Mouse (Mus musculus) spleen, adult 18-20 months (tissue): ENCODE measurements around the gene Rhobtb1.
A peak's percentile ranks its signal among the peaks of the same experiment; 100 is the strongest.

Experiments used
- DNase-seq, 2 experiments: peaks; one replicate each; pipeline ENCODE4 v3.0.0; 2022; ENCODE audit warnings: mixed read lengths in 2 of 2

Rhobtb1 gene

DNA sequence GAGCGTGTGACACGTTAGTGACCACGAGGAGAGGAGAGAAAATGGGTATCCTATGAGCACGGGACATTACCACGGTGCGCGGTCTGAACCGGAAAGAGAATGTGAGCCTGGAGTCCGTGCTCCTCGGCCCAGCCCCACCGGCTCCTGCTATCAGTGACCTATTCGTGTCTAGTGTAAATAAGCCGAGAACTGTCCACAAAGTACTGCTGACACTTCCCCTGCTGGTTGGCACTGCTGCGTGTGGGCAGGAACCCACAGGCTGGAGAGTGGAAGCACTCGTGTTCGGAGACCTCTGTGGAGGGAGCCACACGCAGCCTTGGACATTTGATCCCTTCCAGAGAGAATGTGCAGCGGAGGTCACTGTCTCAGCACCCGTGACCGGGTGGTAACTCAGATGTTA, at the start of gene Rhobtb1:
Gene Rhobtb1 (plus strand): TSS at position 390 of the 400 bp plus-strand sequence.
- DNase-seq = no peak

DNA sequence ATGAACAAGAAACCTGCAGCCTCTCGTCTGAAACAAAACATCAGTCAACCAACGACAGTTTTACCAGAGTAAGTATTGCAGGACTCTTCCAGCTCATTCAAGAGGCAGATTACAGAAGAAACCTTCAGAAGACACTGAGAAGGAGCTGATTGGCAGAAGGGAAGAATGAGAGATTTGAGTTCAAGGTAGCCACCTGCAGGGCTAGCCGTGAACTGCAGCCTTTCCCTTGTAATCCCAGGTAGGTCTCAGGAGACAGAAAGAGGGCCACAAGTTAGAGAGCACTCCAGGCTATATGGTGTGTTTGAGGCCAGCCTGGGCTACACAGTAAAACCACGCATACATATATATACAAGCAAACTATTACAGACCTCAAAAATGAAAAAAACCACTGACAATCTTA, 49.2 kb upstream of the Rhobtb1 start:
- peak in 1 of 2 experiments; percentile 7 for DNase-seq

DNA sequence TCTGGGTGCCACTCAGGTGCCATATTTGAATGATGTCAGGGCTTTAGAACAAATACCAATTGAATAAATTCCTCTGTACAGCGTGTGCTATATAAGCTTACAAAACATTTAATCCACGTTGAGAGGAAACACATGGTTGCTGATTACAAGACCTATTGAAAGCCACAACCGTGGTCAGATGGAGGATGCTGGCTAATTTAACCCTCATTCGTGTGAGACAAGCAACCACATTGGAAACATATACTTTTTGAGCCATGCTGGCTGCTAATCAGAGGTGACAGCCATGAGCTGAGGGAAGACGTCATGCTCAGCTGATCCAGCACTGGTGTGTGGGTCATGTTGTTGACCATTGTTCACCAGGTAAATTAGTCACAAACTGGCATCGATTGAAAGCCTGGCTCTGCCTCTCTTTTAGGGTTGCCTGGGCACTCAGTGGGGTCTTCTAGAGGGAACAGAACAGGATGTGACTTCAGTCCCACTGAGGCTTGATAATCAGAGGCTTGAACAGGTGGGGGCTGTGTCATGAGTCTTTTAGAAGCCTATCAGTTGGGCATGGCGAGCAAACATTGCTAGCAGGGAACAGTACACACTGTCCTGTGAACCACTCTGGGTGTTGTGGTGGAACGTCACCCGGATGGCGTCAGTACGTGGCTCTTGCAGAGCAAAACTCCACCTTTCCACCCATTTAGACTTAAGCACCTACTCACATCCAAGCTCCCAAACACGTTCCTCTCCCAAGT, 46.9 kb upstream of the Rhobtb1 start:
- DNase-seq = no peak

DNA sequence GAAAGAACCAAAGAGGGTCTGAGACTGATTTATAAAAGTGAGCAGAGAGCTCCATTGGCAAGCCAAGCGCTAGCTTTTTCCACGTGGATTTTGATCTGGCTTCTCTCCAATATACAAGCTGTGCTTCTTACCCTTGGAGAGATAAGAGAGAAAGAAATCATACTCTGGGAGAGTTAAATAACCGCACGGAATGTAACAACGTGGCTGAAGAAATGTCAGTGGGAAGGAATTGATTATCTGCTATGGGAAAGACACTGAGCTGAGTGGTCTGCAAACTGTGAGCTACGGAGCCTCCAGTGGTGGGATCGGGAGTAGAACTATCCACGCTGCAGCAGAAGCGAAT, 46.4 kb upstream of the Rhobtb1 start:
- DNase-seq = no peak

DNA sequence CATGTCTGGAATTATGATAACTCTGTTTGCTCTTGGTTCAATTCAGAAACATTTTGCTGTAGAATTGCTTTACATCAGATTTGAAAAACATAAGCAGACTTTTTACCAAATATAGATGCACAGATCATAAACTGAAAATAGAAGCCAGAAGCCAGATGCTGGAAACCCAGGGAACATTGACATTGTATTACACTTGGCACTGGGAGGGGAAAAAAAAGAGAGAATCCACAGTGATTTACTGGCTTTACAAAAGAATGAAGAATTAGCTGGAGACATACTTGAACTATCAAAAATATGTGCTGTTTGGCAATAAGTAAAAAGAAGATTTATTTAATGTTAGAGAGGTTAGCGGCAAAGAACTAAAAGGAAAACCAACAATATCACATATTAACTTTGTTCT, 44.4 kb upstream of the Rhobtb1 start:
- DNase-seq = no peak

DNA sequence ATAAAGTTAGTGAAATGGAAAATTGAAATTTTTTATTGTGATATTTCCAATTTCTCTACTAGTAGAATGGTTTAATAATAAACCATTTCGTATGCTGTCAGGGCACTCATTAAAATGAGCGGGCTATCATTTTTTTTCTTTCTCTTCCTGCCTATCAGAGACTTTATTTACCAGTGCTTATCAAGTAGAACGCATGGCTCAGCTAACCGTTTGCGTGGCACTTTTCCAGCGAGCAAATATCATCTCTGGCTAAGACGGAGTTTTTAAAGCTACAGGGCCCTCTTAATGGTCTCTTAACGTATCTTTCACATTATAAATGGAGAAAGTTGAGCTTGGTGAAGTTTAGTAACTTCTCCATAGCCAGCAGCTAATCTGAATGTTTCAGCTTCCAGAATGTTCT, 44.0 kb upstream of the Rhobtb1 start:
- no peak for DNase-seq

DNA sequence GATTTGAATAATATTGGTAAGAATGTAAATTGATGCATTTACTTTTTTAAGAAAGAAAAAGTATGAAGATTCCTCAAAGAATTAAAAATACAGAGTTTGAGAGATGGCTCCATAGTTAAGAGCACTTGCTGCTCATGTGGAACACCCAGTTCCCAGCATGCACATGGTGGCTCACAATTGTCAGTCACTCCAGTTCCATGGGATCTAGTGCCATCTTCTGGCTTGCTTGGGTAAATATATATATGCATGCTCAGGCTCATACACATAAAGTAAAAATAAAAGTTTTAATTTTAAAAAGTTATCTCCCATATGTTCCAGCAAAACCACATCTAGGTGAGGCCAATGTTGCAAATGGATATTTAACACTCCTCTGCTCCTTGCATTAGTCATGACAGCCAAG, 36.9 kb upstream of the Rhobtb1 start:
- no peak for DNase-seq

DNA sequence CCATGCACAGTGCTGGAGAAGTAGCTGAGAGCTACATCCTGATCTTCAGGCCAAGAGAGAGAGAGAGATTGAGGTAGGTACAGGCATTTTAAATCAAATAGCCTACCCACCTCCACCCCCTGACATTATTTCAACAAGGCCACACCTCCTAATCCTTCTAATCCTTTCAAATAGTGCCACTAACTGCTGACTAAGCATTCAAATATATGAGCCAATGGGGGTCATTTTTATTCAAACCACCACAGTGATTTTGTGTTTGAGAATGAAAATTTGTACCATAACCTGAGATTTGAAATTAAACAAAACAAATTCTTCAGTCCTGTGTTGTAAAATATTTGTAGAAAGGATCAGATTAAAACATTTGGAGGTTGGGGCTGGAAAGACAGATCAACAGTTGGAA, 33.2 kb upstream of the Rhobtb1 start:
- DNase-seq = no peak

DNA sequence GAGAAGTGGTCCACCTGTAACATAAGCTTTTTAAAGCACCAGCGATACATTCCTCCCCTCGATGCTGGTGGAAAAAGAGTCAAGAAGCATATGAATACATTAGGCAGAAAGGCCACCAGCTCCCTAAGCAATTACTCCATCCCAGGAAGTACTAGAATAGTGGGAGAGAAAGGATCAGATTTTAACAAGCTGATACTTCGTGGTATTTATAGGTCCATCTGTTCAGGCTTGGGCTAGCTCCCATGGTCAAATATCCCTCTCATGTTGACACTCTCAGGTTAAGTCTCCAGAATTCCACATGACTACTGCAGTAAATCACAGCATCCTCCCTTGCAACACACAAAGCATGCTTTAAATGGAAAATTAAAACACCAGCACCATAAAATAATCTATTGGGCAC, 32.3 kb upstream of the Rhobtb1 start:
- no peak for DNase-seq

DNA sequence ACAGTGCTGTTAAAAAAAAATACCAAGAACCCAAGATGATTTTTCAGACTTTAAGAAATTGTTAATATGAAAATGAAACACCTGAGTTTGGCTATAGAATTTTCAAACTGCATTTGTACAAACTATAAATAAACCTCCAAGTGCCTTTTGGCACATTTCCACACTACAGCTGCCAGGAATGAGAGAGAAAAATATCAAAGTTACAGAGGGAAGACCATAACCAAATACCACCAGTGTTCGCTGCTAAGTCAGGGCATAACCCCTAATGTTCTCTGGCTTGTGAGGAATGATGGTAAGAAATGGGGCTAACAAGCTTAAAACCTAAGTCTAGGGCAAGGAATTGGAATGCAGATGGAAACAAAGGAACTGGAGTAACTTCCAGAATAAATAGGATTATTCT, 31.8 kb upstream of the Rhobtb1 start:
- no peak for DNase-seq

DNA sequence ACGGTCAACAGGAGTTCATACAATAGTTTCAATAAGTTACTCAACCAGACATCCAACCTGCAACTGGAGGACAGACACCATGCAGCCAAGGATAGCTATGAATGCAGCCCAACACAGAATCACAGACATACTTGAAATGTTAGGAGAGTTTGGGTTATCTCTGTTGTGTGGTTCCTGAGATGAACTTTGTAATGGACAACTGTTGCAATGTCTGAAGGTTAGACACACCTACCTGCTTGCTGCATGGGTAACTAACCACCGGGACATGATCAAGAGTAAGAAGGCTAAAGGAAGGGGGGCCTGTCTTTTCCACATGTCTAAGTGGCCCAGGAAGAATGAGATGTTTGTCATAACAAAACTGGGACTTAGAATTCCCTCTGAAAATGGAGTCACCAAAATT, 24.7 kb upstream of the Rhobtb1 start:
- DNase-seq = no peak

DNA sequence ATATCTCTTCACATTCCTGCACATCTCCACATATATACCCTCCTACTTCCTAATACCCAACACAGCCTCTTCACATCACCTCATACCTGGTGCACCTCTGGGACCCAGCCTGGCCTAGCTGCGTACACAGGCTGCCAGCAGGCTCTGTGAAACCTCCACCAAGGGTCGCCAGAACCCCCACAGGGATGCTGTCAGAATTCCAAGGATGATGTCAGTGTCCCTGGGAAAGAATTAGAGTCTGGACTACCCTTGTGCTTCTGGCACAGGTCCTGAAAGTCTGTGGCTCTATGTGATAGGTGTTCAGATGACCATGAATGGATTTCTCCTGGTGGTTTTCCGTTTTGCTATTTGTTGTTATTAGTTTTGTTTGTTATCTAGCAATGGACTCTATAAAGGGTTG, 22.7 kb upstream of the Rhobtb1 start:
- no peak for DNase-seq

DNA sequence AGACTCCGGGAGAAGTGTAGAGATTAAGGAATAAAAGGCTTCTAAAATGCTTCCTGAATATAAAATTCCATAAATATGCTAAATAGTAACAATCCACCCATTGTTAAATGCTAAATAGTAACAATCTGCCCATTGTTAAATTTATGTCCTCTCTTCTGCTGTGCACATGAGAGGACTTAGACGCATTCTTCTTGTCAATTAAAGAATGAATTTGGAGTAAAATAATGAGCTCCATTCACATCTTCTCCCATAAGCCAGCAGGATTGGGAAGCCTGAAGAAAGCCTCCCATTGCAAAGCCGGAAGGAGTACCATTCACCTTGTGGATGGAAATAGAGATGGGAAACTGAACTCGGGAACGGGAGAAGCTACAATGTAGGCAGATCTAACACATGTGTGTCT, 20.6 kb upstream of the Rhobtb1 start:
- no peak for DNase-seq

DNA sequence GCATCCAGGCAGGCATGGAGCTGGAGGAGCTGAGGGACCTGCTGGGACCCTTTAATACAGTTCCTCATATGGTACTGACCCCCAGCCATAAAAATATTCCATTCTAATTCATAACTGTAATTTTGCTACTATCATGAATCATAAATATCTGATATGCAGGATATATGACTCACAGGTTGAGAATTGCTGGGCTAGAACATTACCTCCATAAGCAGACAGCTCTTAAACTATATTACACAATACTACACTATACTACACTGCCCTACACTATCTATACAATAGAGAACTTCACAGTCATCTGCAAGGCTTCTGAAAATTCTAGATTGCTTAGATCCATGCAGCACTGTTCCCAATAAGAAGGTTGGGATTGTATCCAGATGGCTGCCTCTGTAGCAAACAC, 16.9 kb upstream of the Rhobtb1 start:
- no peak for DNase-seq

DNA sequence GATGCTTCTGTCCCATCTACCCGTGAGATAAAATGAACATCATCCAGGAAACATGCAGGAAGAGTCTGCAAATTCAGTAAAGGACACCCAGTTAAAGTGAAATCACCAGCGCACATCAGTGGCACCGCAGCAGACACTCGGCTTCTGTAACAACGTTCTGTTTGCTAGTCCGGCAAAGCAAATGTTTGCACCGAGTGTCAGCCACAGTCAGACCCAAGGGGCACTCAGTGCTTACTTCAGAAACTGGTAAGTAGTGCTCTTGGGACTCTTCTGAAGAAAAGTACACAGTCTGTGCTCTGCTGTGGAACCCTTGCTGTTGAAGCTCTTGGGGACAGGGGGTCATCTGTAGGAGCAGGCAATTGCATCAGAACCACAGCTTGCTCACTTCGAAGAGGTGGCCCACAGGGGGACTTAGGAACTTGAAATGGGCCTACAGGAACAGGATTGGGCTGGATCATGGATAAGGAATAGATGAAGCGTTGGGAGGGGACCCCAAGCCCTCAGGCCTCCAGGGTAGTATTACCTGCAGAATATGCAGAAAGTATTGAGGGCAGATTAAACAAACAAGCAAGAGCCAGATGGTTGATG, 14.9 kb upstream of the Rhobtb1 start:
- no peak for DNase-seq

DNA sequence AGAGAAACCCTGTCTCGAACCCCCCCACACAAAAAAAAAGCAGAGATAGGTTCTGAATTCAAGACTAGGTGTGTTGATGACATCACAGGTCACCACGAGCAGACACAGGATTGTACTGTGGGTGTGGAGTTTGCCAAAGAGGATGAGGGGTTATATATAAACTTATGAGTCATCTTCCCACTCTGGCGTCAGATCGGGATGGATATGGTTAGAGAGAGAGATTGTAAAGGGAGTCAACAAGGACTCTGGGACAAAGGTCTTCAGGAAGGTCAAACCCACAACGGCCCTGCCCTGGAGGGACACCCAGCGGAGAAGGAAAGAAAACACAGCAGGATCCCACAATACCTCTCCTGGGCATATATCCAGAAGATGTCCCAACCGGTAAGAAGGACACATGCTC, 2.0 kb upstream of the Rhobtb1 start:
- DNase-seq = no peak

DNA sequence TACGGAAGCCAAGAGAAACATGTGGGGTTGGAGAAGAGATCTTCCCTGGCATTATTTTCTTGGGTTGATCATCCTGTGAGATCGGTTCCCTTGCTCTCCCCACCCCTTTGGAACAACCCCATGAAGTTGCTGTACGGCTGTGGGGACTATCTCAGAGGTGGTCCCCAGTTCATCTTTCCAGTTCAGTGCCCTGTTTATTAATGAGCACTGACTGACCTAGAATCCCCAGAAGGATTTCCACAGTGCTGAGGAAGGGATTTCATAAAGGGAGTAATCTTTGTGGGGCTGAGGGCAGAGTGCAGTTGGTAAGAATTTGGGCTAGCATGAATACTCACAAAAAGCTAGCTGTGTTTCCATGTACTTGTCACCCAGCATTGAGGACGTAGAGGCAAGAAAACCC, 1.7 kb downstream of the Rhobtb1 start:
- DNase-seq = no peak

DNA sequence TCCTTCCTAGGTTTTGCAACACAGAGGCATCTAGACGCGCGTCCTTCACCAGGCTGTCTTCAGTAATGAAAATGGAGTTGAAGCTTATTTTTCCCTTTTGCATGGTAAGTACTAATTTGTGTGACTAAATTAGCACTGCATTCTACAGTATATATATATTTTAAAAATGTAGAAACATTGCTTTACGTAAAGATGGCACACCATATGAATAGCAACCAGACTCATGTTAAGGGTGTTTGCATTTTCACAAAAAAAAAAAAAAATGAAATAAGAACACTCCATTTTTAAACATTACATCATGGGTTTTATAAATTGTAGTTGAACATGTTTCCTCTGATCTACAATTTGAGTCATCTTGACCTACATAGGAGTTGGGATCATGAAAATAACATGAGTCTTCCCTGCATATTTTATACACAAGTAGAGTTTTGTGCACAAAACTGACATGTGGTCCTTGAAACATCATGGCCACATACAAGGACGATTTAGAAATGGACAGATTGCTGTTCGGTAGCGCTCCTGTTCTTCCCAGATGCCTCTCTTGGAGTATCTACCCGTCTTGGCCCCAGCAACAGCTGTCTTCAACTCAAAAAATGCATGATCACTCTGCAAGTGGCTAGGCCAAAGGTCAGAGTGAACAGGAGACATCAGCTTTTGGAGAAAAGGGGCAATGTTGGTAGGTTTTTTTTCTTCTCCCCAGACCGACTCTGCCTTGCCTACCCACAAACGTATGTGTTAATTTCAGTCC, 4.4 kb downstream of the Rhobtb1 start:
- no peak for DNase-seq

DNA sequence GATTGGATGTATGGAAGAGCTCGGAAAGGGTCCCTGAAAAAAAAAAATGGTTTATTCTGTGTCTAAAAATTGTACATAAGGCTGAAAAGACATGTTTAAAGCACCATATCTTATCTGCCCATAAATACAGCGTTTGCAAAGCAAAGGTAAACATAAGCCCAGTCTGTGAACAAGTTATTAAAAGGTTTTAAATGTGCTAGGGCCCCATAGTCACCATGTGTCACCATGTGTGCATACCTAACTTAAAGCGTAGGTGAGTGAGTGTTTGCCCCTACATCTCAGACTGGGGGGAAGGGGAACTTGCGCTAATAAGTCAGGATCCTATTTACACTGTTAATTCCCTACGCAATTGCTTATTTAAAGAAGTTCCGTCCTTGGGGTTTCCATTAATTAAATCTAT, 5.2 kb downstream of the Rhobtb1 start:
- no peak for DNase-seq

DNA sequence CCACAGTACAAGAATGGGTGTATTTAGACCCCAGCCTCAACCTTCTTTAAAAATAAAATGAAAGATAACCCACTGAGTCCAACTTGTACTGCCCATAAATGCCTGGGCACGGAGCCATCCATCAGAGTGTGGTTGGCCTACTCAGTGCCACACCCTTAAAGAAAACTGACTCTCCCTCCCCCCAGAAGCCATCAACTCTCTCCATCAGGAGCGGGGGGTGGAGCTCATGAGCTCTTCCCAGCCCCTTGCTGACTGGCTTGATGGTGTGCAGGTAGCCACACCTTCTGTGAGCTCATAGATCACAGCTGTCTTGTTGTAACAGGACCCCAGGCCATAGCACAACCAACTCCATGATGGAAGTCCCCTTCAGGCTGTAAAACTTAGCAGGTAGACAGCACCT, 6.2 kb downstream of the Rhobtb1 start:
- no peak for DNase-seq

DNA sequence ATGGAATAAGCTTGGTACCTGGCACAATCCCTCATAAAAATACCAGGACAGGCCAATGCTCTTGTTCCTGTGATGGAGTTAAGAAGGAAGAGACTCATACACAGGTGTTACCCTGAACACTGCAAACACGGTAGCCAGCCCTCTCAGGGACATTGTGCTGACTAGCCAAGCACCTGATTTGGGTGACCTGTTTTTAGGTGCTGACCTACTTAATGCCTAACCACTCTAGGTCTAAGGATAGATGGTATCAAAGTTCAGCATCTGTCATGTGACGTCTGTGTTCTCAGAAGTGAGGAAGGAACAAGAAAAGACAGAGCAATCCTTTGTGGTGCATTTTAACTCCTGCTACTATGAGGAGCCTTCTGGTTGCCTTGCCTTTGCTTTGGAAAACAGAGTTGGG, 9.6 kb downstream of the Rhobtb1 start:
- DNase-seq = no peak

DNA sequence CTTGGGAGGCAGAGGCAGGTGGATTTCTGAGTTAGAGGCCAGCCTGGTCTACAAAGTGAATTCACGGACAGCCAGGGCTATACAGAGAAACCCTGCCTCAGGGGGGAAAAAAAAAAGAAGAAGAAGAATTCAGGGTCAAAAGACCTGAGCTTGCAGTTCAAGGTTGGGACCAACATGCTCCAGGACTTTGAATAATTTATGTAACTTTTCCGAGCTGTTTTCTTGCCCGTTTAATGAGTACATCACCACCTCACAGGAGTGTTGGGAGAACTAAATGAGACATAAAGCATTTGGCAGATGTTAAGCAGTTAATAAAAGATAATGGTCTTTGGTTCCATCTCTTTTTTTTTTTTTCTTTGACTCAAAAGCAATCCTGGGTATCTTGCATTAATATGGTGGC, 10.3 kb downstream of the Rhobtb1 start:
- no peak for DNase-seq

DNA sequence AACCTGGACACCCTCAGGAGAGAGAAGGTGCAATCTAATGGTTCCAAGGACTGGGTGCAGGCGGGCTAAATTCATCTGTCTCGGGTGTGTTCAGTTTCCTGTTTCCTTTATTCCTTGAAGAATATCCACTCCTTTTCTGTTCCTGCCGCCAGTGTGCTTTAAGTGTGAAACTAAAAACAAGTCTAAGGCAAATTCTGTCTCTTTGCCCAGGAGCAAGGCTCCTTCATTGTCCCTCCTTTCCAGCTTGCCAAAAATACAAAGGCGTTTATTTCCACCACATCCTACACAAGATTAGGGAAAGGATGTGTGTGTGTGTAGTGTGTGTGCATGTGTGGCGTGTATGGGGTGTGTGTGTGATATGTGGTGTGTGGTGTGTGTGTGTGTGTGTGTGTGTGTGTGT, 11.3 kb downstream of the Rhobtb1 start:
- no peak for DNase-seq

DNA sequence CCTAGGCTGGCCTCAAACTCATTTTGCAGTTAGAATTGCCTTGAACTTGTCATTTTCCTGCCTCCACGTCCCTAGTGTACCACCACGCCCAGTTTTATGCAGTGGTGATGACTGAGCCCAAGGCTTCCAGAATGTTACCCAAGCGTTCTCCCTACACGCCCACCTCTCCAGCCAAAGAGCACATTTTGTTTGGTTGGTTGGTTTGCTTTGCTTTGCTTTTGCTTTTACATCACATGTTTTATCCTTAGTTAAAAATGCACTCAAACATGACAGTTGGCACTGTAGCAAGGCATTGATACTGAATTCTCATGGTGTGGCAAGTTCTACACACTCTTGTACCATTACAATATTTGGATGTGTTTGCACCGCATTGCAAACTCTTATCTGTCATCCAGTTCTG, 12.0 kb downstream of the Rhobtb1 start:
- DNase-seq = no peak

DNA sequence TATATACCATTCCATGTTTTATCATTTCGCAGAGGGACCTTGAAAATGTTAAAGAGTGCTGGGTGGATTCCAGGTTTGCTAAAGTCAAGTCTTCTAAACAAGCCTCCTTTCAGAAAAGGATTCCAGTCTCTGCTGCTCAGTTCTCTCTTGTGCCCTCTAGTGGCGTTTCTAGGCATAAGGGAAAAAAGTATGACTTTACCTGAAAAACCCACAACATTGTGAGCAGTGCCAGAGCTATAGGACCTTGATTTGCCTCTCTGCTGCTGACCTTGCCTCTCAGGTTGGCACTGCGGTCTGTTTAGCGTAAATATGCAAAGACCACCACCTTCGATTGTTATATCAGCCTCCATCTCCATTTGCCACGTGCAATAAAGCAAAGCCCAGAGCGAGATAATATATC, 13.9 kb downstream of the Rhobtb1 start:
- no peak for DNase-seq
